Mouse (Mus musculus): ENCODE measurements around the gene Kiss1.

DNA sequence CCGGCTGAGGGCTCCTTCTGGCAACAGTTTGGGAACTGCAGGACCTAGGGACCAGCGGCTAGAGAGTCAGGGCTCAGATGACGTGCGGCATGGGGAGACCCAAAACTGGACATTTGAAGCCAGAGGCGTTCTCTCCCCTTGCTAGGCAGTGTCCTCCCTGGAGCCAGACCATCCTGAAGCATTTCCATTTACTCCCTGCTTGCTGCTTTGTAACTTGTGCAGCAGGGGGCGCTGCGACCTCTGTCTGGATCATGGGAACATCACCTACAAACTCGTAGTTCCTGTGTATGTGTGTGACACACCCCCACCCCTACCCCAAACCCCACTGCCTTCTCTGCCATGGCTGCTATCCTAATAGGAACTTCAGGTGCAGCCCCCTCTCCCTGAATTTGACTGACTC is 7.3 kb upstream of the Kiss1 start:
- no peak for TF ChIP-seq CTCF (IDR thresholded peaks at IDR 0.05; ENCODE audit: insufficient read depth, low read depth, low read length)
- TF ChIP-seq POLR2A (IDR thresholded peaks at IDR 0.05; ENCODE audit: insufficient read depth, low read depth, low read length) = no peak
